Mouse (Mus musculus) ES-E14 (cell line): ENCODE measurements at regions not wholly inside any gene's neighbourhood (a gene's known extent, or its start where the extent isn't known, plus 50 kb on each side); places are given as distances from the start of the nearest gene placed in this dataset.

Experiments
- DNase-seq: peaks from one replicate; pipeline ENCODE4 v3.0.0-alpha.2; 2013; ENCODE audit warnings: low read depth, low spot score
- H3K27ac ChIP-seq: 2 replicates; pipeline ENCODE4 v1.5.1; 2012; ENCODE audit warnings: low read depth, mild to moderate bottlenecking, low read length, moderate library complexity, mixed read lengths; ENCODE audit not compliant: poor library complexity, insufficient read depth, severe bottlenecking
- H3K36me3 ChIP-seq: 2 replicates; pipeline ENCODE4 v1.6.1; 2012; ENCODE audit warnings: mild to moderate bottlenecking, low read length, moderate library complexity, mixed read lengths; ENCODE audit not compliant: control insufficient read depth, poor library complexity, insufficient read depth, severe bottlenecking
- H3K4me1 ChIP-seq, 2 experiments: fragments of 150-350 bp in 1 of 2; sonication (generic) in 1 of 2; 2 replicates each; pipeline ENCODE4 v1.6.1; 2012; ENCODE audit warnings: low read length in 2 of 2, mild to moderate bottlenecking in 1 of 2, mixed read lengths in 1 of 2; ENCODE audit not compliant: control insufficient read depth in 2 of 2, insufficient read depth in 2 of 2, poor library complexity in 1 of 2
- H3K4me3 ChIP-seq, 2 experiments: fragments of 150-350 bp in 1 of 2; sonication (generic) in 1 of 2; 2 replicates each; pipeline ENCODE4 v1.5.1; 2012; ENCODE audit warnings: low read length in 2 of 2, low read depth in 1 of 2, mild to moderate bottlenecking in 1 of 2, mixed read lengths in 1 of 2; ENCODE audit not compliant: insufficient read depth in 1 of 2, poor library complexity in 1 of 2, severe bottlenecking in 1 of 2
- H3K9ac ChIP-seq: 2 replicates; pipeline ENCODE4 v1.6.1; 2012; ENCODE audit warnings: low read depth, mild to moderate bottlenecking, low read length, mixed read lengths; ENCODE audit not compliant: poor library complexity, insufficient read depth, severe bottlenecking
- H3K9me3 ChIP-seq: fragments of 150-350 bp; sonication (generic); 2 replicates; pipeline ENCODE4 v1.6.1; 2012; ENCODE audit warnings: low read depth, mild to moderate bottlenecking, low read length; ENCODE audit not compliant: control insufficient read depth, insufficient read depth
- CHD2 ChIP-seq: IDR thresholded peaks from 2 replicates; pipeline ENCODE4 v1.6.1; 2014; ENCODE audit warnings: mild to moderate bottlenecking, low read depth, low read length, inconsistent platforms
- HCFC1 ChIP-seq: IDR thresholded peaks from 2 replicates; pipeline ENCODE4 v1.6.1; 2012; ENCODE audit warnings: low read length, inconsistent platforms, borderline replicate concordance; ENCODE audit not compliant: insufficient read depth
- MAFK ChIP-seq: IDR thresholded peaks from 2 replicates; pipeline ENCODE4 v1.6.1; 2014; ENCODE audit warnings: mild to moderate bottlenecking, low read depth, low read length, inconsistent platforms; ENCODE audit not compliant: insufficient read depth
- ZC3H11A ChIP-seq: IDR thresholded peaks from 2 replicates; pipeline ENCODE4 v1.6.1; 2012; ENCODE audit warnings: low read depth, mild to moderate bottlenecking, inconsistent platforms, low read length, borderline replicate concordance
- ZNF384 ChIP-seq: IDR thresholded peaks from 2 replicates; pipeline ENCODE4 v1.6.1; 2012; ENCODE audit warnings: low read depth, low read length, inconsistent platforms
- in situ Hi-C, 2 experiments: fragments of 600-800 bp; cut with MboI; formaldehyde crosslinking; loops; one replicate each; pipeline ENCODE4 v1.15.1; 2025; ENCODE audit warnings: low sequenced_read_pairs in 2 of 2, inconsistent platforms in 1 of 2; ENCODE audit not compliant: unreplicated experiment in 2 of 2

DNA sequence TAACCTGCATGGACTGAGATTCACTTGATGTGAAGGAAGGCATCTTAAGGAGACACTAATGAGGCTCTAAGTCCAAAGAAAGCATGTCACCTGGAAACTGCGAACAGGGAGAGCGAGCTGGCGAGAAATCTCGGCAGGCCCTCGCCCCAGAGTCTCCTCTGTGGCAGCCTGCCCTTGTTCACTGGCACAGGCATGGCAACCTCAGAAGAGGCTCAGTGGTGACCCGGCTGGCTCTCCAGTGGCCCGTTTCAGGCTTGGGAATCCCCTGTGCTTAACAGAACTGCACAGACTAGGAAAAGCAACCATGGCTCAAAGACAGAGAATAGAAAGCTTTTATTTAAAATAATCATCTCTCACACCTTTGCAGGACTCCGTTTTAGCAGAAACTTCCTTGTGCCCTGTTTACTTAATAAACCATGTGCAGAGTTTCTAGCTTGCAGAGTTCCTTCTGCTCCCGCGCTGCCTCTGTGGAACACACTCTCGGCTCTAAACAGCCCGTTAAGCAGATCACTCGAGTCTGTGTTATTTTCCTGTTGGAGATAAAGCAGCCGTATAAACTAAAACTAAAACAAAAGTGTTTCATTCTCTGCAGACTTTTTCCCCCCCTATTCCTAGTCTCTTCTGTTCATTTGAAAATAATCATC is 316.2 kb upstream of the Adamts16 start:
- H3K4me1 ChIP-seq = no peaks in the 10 kb centered on the region
- in situ Hi-C loops = no loop called here
- no peak for DNase-seq
- H3K27ac ChIP-seq = no peak overlapping the region
- H3K9ac ChIP-seq = no peak overlapping the region
- H3K36me3 ChIP-seq = no peaks in the 10 kb centered on the region
- TF ChIP-seq CHD2 (no peak), MAFK (no peak), ZNF384 (no peak), HCFC1 (no peak), ZC3H11A (no peak)
- H3K4me3 ChIP-seq = no peak overlapping the region
- H3K9me3 ChIP-seq = no peaks in the 10 kb centered on the region

- no peak overlapping the region for H3K4me3 ChIP-seq
- no peak overlapping the region for H3K9ac ChIP-seq
- no peaks in the 10 kb centered on the region for H3K4me1 ChIP-seq
- H3K27ac ChIP-seq = no peak overlapping the region
- DNase-seq = no peak
- no peaks in the 10 kb centered on the region for H3K36me3 ChIP-seq
- TF ChIP-seq CHD2 = no peak
- TF ChIP-seq HCFC1 = no peak
- no peak for TF ChIP-seq ZC3H11A
- TF ChIP-seq ZNF384 = no peak
- no peak for TF ChIP-seq MAFK
- in situ Hi-C loops = no loop called here
- no peaks in the 10 kb centered on the region for H3K9me3 ChIP-seq
Observed at GRCm38 (mm10) chr13:71150092-71150491, 308.5 kb upstream of the Adamts16 start.

DNA sequence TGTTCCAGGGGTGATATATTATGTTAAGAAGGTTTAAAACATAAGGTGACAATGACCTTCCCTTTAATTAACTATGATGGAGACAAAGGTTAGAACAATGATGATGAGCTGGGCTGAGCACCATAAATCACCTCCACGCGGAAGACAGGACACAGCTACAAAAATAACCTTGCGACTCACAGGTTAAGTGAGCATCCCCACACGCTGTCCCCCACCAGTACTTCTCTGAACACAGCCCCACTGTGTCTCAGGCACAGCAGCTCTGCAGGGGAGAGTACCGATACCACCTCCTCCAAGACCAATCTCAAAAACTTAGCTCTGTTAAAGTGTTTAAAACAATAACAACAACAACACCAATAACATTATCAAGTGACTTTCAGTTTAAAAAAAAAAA is 307.7 kb upstream of the Adamts16 start:
- TF ChIP-seq CHD2 = no peak
- no peak for TF ChIP-seq ZNF384
- no peak for TF ChIP-seq HCFC1
- no peak for TF ChIP-seq ZC3H11A
- TF ChIP-seq MAFK = no peak
- no peaks in the 10 kb centered on the region for H3K36me3 ChIP-seq
- H3K27ac ChIP-seq = no peak overlapping the region
- H3K4me3 ChIP-seq = no peak overlapping the region
- no peaks in the 10 kb centered on the region for H3K4me1 ChIP-seq
- in situ Hi-C loops = no loop called here
- no peak overlapping the region for H3K9ac ChIP-seq
- H3K9me3 ChIP-seq = no peaks in the 10 kb centered on the region
- no peak for DNase-seq

GRCm38 (mm10) chr13:71148491-71149302 is 307.1 kb upstream of the Adamts16 start:
- Histone ChIP-seq H3K9me3 (no peaks in the 10 kb centered on the region), H3K4me3 (no peak overlapping the region), H3K36me3 (no peaks in the 10 kb centered on the region), H3K27ac (no peak overlapping the region), H3K4me1 (no peaks in the 10 kb centered on the region), H3K9ac (no peak overlapping the region)
- in situ Hi-C loops = no loop called here
- TF ChIP-seq MAFK = no peak
- TF ChIP-seq ZC3H11A = no peak
- TF ChIP-seq ZNF384 = no peak
- no peak for TF ChIP-seq CHD2
- TF ChIP-seq HCFC1 = no peak
- DNase-seq = no peak
